Mouse (Mus musculus): ENCODE measurements around the gene Nlgn2. TPM values are rescaled to one million over a fixed set of nuclear protein-coding genes. Genes with fewer than 3 reads are reported as not detected.

The Nlgn2 gene
- 14.4 and 15.3 TPM in 2 replicates for polyA plus RNA-seq (2012; rRNA removed)

GRCm38 (mm10) chr11:69837604-69837951 lies at the start of gene Nlgn2:
Nlgn2 (minus strand) TSS chr11:69837784.
- H3K4me1 ChIP-seq (replicated peaks; ENCODE audit: control insufficient read depth, insufficient read depth, low read length): peaks cover 28% of the 10 kb centered on the region
- WGBS: under 1% methylated on average over 32 of the region's 32 CpGs
- TF ChIP-seq CTCF (IDR thresholded peaks at IDR 0.05; ENCODE audit: borderline replicate concordance, control insufficient read depth, extremely low read depth, insufficient read depth, low read length, poor library complexity): no peak
- TF ChIP-seq POLR2A (IDR thresholded peaks at IDR 0.05; ENCODE audit: control insufficient read depth, extremely low read depth, insufficient read depth, low read length, poor library complexity): no peak

DNA sequence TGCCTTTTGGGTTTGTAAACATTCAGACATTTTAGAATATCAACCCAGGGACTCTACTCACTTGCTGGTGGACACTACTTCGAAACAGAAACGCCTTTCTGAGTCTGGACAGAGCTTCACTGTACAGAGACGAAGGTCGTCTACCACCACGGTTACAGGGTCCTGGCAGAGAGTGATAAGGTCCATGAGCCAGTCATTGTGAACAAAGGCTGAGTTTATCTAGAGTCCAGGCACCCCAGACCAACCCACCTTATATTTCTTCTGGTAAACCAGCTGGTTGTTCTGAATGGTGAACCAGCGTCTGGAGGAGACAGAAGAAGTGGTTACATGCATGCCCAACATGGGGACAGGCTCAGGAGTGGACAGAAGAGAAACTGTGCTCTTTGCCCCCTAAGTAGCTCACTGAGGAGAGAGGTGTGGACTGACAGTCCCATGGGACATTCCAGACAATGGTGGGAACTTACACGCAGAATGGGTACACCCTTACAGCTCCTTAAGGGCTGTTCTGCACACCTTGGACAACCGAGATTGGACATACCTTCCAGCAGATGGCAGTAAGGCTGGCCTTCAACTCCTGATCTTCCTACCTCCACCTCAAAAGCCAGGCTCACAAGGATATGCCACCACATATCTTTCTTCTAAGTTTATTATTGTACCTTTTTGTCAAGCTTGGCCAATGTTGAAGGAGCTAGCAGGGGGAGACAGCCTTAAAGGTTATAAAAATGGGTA lies 49.5 kb upstream of the Nlgn2 start:
- Histone ChIP-seq H3K27ac (ENCODE audit: control insufficient read depth, insufficient read depth, low read length) (no peak overlapping the region), H3K36me3 (ENCODE audit: control insufficient read depth, insufficient read depth, low read length) (peaks cover 78% of the 10 kb centered on the region), H3K4me1 (replicated peaks; ENCODE audit: control insufficient read depth, insufficient read depth, low read length) (peaks cover 10% of the 10 kb centered on the region), H3K4me3 (ENCODE audit: control insufficient read depth, insufficient read depth, low read length) (no peak overlapping the region), H3K27me3 (ENCODE audit: control insufficient read depth, insufficient read depth, low read length) (no peaks in the 10 kb centered on the region)
- no peak for DNase-seq
- TF ChIP-seq POLR2A (IDR thresholded peaks at IDR 0.05; ENCODE audit: control insufficient read depth, extremely low read depth, insufficient read depth, low read length, poor library complexity): no peak
- TF ChIP-seq CTCF (IDR thresholded peaks at IDR 0.05; ENCODE audit: borderline replicate concordance, control insufficient read depth, extremely low read depth, insufficient read depth, low read length, poor library complexity): no peak
- 91% methylated on average over 8 of the region's 8 CpGs for WGBS

More at GRCm38 (mm10) chr11:69837604-69837951, at the start of gene Nlgn2:
- no peak for DNase-seq
- Histone ChIP-seq H3K4me3 (ENCODE audit: control insufficient read depth, insufficient read depth, low read length) (peak within 1 kb of the TSS; percentile 53), H3K27me3 (ENCODE audit: control insufficient read depth, insufficient read depth, low read length) (no peaks in the 10 kb centered on the region), H3K36me3 (ENCODE audit: control insufficient read depth, insufficient read depth, low read length) (no peaks in the 10 kb centered on the region), H3K27ac (ENCODE audit: control insufficient read depth, insufficient read depth, low read length) (no peak within 1 kb of the TSS)

- whole genome bisulfite sequencing: 97% methylated on average over 8 of the region's 8 CpGs
- TF ChIP-seq POLR2A (IDR thresholded peaks at IDR 0.05; ENCODE audit: control insufficient read depth, extremely low read depth, insufficient read depth, low read length, poor library complexity) (no peak), CTCF (IDR thresholded peaks at IDR 0.05; ENCODE audit: borderline replicate concordance, control insufficient read depth, extremely low read depth, insufficient read depth, low read length, poor library complexity) (no peak)
Observed at GRCm38 (mm10) chr11:69884663-69885062, 47.1 kb upstream of the Nlgn2 start.

GRCm38 (mm10) chr11:69884240-69884639 lies 46.7 kb upstream of the Nlgn2 start:
- Histone ChIP-seq H3K36me3 (ENCODE audit: control insufficient read depth, insufficient read depth, low read length) (peaks cover 60% of the 10 kb centered on the region), H3K27ac (ENCODE audit: control insufficient read depth, insufficient read depth, low read length) (no peak overlapping the region), H3K4me1 (replicated peaks; ENCODE audit: control insufficient read depth, insufficient read depth, low read length) (peaks cover 19% of the 10 kb centered on the region), H3K27me3 (ENCODE audit: control insufficient read depth, insufficient read depth, low read length) (no peaks in the 10 kb centered on the region), H3K4me3 (ENCODE audit: control insufficient read depth, insufficient read depth, low read length) (no peak overlapping the region)
- WGBS: 89% methylated on average over 9 of the region's 9 CpGs
- DNase-seq: no peak
- no peak for TF ChIP-seq CTCF (IDR thresholded peaks at IDR 0.05; ENCODE audit: borderline replicate concordance, control insufficient read depth, extremely low read depth, insufficient read depth, low read length, poor library complexity)
- no peak for TF ChIP-seq POLR2A (IDR thresholded peaks at IDR 0.05; ENCODE audit: control insufficient read depth, extremely low read depth, insufficient read depth, low read length, poor library complexity)

More at GRCm38 (mm10) chr11:69884663-69885062, 47.1 kb upstream of the Nlgn2 start:
- Histone ChIP-seq H3K36me3 (ENCODE audit: control insufficient read depth, insufficient read depth, low read length) (peaks cover 64% of the 10 kb centered on the region), H3K4me1 (replicated peaks; ENCODE audit: control insufficient read depth, insufficient read depth, low read length) (peaks cover 19% of the 10 kb centered on the region), H3K4me3 (ENCODE audit: control insufficient read depth, insufficient read depth, low read length) (no peak overlapping the region), H3K27ac (ENCODE audit: control insufficient read depth, insufficient read depth, low read length) (no peak overlapping the region), H3K27me3 (ENCODE audit: control insufficient read depth, insufficient read depth, low read length) (no peaks in the 10 kb centered on the region)
- DNase-seq: no peak

GRCm38 (mm10) chr11:69883527-69884151 lies 46.1 kb upstream of the Nlgn2 start:
- Histone ChIP-seq H3K4me3 (ENCODE audit: control insufficient read depth, insufficient read depth, low read length) (no peak overlapping the region), H3K36me3 (ENCODE audit: control insufficient read depth, insufficient read depth, low read length) (peaks cover 54% of the 10 kb centered on the region), H3K27ac (ENCODE audit: control insufficient read depth, insufficient read depth, low read length) (no peak overlapping the region), H3K27me3 (ENCODE audit: control insufficient read depth, insufficient read depth, low read length) (no peaks in the 10 kb centered on the region), H3K4me1 (replicated peaks; ENCODE audit: control insufficient read depth, insufficient read depth, low read length) (peaks cover 19% of the 10 kb centered on the region)
- WGBS: 95% methylated on average over 8 of the region's 8 CpGs
- TF ChIP-seq CTCF (IDR thresholded peaks at IDR 0.05; ENCODE audit: borderline replicate concordance, control insufficient read depth, extremely low read depth, insufficient read depth, low read length, poor library complexity): no peak
- TF ChIP-seq POLR2A (IDR thresholded peaks at IDR 0.05; ENCODE audit: control insufficient read depth, extremely low read depth, insufficient read depth, low read length, poor library complexity): no peak
- no peak for DNase-seq

GRCm38 (mm10) chr11:69883066-69883465 lies 45.5 kb upstream of the Nlgn2 start:
- H3K27ac ChIP-seq (ENCODE audit: control insufficient read depth, insufficient read depth, low read length): no peak overlapping the region
- 91% methylated on average over 4 of the region's 4 CpGs for WGBS
- peaks cover 49% of the 10 kb centered on the region for H3K36me3 ChIP-seq (ENCODE audit: control insufficient read depth, insufficient read depth, low read length)
- H3K27me3 ChIP-seq (ENCODE audit: control insufficient read depth, insufficient read depth, low read length): no peaks in the 10 kb centered on the region
- peak; percentile 71 for DNase-seq
- H3K4me3 ChIP-seq (ENCODE audit: control insufficient read depth, insufficient read depth, low read length): no peak overlapping the region
- TF ChIP-seq POLR2A (IDR thresholded peaks at IDR 0.05; ENCODE audit: control insufficient read depth, extremely low read depth, insufficient read depth, low read length, poor library complexity): no peak
- TF ChIP-seq CTCF (IDR thresholded peaks at IDR 0.05; ENCODE audit: borderline replicate concordance, control insufficient read depth, extremely low read depth, insufficient read depth, low read length, poor library complexity): peak; percentile 38; the same call in 1 of the 2 replicates
- H3K4me1 ChIP-seq (replicated peaks; ENCODE audit: control insufficient read depth, insufficient read depth, low read length): peaks cover 19% of the 10 kb centered on the region

Measured in thymus, adult 2 months (tissue).